ENCODE assay signal across 8 mouse cellular contexts in the genomic region with DNA sequence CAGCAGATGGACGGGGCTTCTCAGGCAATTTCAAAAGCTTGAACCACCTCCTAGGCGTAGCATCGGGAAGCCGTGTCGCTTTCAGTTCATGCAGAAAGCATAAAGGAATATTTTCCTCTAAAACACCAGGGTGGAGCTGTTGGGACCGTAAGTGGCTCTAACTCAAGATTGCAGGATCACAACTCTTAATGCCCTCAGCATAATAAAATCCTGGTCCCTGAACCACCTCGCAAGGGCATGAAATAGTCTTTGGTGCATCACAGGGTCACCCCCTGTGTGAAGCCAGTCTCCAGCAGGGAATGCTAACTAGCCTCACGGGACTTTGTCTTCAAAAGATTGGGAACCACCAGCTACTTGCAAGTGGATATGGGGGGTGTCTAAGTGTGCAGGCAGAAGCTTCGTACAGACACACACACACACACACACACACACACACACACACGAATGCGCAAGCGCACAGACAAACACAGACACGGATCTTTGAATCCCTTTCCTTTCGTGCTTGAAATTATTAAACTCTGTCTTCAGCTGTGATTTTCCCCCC. TPM values are rescaled to one million over a fixed set of nuclear protein-coding genes. Genes with fewer than 3 reads are reported as not detected.
DNase-seq lines count a peak whose midpoint lies in the region; ATAC-seq and TF ChIP-seq lines count a peak whose summit lies in the region.

A gene (minus strand): TSS at position 104 of the 544 bp plus-strand sequence.

- under 1% methylated on average over 14 of the region's 14 CpGs for WGBS in limb, embryonic 14.5 days
- WGBS in midbrain, embryonic 16.5 days: under 1% methylated on average over 14 of the region's 14 CpGs
- 2% methylated on average over 14 of the region's 14 CpGs for WGBS in stomach, embryonic 15.5 days

- DNase-seq in heart, adult 18-20 months: peak; percentile 23 to 53
- no peak for DNase-seq in heart, adult 8-10 months (ENCODE audit: low spot score)
- peak; percentile 29 to 36 for DNase-seq in cerebellum, postnatal 36 days
- DNase-seq in gonadal fat pad, adult 2 months (ENCODE audit: low read depth): no peak
- peak; percentile 32 for DNase-seq in kidney, adult 9 months
- peak; percentile 56 for DNase-seq in limb, embryonic 14.5 days (ENCODE audit: low spot score)

- H3K27ac ChIP-seq in limb, embryonic 14.5 days (replicated peaks; ENCODE audit: low read depth, low read length): peak within 1 kb of the TSS; percentile 44; the same call in 1 of the 2 replicates
- H3K27ac ChIP-seq in midbrain, embryonic 16.5 days (ENCODE audit: low read length): peak within 1 kb of the TSS; percentile 81
- H3K27ac ChIP-seq in stomach, embryonic 15.5 days: peak within 1 kb of the TSS; percentile 83

- H3K27me3 ChIP-seq in limb, embryonic 14.5 days (ENCODE audit: control insufficient read depth, insufficient read depth, low read length): no peaks in the 10 kb centered on the region
- H3K27me3 ChIP-seq in midbrain, embryonic 16.5 days (ENCODE audit: control insufficient read depth, insufficient read depth, low read depth, low read length): no peaks in the 10 kb centered on the region
- H3K27me3 ChIP-seq in stomach, embryonic 15.5 days (replicated peaks): no peaks in the 10 kb centered on the region

- peak within 1 kb of the TSS; percentile 63 for H3K4me2 ChIP-seq in limb, embryonic 14.5 days (replicated peaks; ENCODE audit: low read depth, low read length, severe bottlenecking)
- H3K4me2 ChIP-seq in midbrain, embryonic 16.5 days (ENCODE audit: low read length): peak within 1 kb of the TSS; percentile 83
- H3K4me2 ChIP-seq in stomach, embryonic 15.5 days: peak within 1 kb of the TSS; percentile 68

- TF ChIP-seq POLR2A in limb, embryonic 14.5 days (IDR thresholded peaks at IDR 0.05; ENCODE audit: borderline replicate concordance, extremely low read depth, insufficient read depth, insufficient read length): no peak

- H3K9me3 ChIP-seq in limb, embryonic 14.5 days (ENCODE audit: control insufficient read depth, low read length): no peaks in the 10 kb centered on the region
- no peaks in the 10 kb centered on the region for H3K9me3 ChIP-seq in midbrain, embryonic 16.5 days (replicated peaks; ENCODE audit: control insufficient read depth, low read length, poor library complexity, severe bottlenecking)
- H3K9me3 ChIP-seq in stomach, embryonic 15.5 days: no peaks in the 10 kb centered on the region

- H3K4me3 ChIP-seq in limb, embryonic 14.5 days (replicated peaks; ENCODE audit: low read length): peak within 1 kb of the TSS; percentile 63
- peak within 1 kb of the TSS; percentile 68 for H3K4me3 ChIP-seq in midbrain, embryonic 16.5 days (ENCODE audit: low read depth, low read length)
- H3K4me3 ChIP-seq in stomach, embryonic 15.5 days (replicated peaks): peak within 1 kb of the TSS; percentile 75

- no peaks in the 10 kb centered on the region for H3K36me3 ChIP-seq in limb, embryonic 14.5 days (ENCODE audit: control insufficient read depth, insufficient read depth, low read length)
- no peaks in the 10 kb centered on the region for H3K36me3 ChIP-seq in midbrain, embryonic 16.5 days (ENCODE audit: control insufficient read depth, insufficient read depth, low read length)
- no peaks in the 10 kb centered on the region for H3K36me3 ChIP-seq in stomach, embryonic 15.5 days

- ATAC-seq in limb, embryonic 14.5 days (ENCODE audit: low FRiP score, low read depth): no peak
- no peak for ATAC-seq in midbrain, embryonic 16.5 days
- ATAC-seq in stomach, embryonic 15.5 days (ENCODE audit: insufficient read depth, low FRiP score, low read depth): no peak

- H3K9ac ChIP-seq in limb, embryonic 14.5 days (ENCODE audit: low read depth, low read length, severe bottlenecking): peak within 1 kb of the TSS; percentile 35
- peak within 1 kb of the TSS; percentile 77 for H3K9ac ChIP-seq in midbrain, embryonic 16.5 days (ENCODE audit: low read depth, low read length)
- no peak within 1 kb of the TSS; the same call in 1 of the 2 replicates for H3K9ac ChIP-seq in stomach, embryonic 15.5 days

- peaks cover 10% of the 10 kb centered on the region; the same call in 1 of the 2 replicates for H3K4me1 ChIP-seq in limb, embryonic 14.5 days (ENCODE audit: control insufficient read depth, insufficient read depth, low read length)
- H3K4me1 ChIP-seq in midbrain, embryonic 16.5 days (ENCODE audit: control insufficient read depth, insufficient read depth, low read length): peaks cover 14% of the 10 kb centered on the region; the same call in 1 of the 2 replicates
- no peaks in the 10 kb centered on the region for H3K4me1 ChIP-seq in stomach, embryonic 15.5 days

RNA-seq across cellular contexts. Expression of the gene that starts here (rescaled TPM):
- total RNA-seq in heart, adult 18-20 months (2021): 1 to 10 TPM; 2.3 to 3.5 TPM
- 1 to 10 TPM; 2.2 to 3.1 (median 2.8) TPM for total RNA-seq in heart, adult 8-10 months (2022)
- 23.2 and 29.5 TPM in 2 replicates for polyA plus RNA-seq in gonadal fat pad, adult 2 months (2012; rRNA removed)
- 54.8 and 56.0 TPM in 2 replicates for polyA plus RNA-seq in limb, embryonic 14.5 days (2012; rRNA removed)
- 52.2 and 63.0 TPM in 2 replicates for polyA plus RNA-seq in limb, embryonic 14.5 days (2014; fragmentation: Nextera tagmentation; extraction: Ambion mirVana)
- polyA plus RNA-seq in midbrain, embryonic 16.5 days (2015; fragmentation: Nextera tagmentation; extraction: Ambion mirVana): 28.1 and 35.2 TPM in 2 replicates
- polyA plus RNA-seq in stomach, embryonic 15.5 days (2015; fragmentation: Nextera tagmentation; extraction: Ambion mirVana): 43.4 and 45.4 TPM in 2 replicates

Comparison
In these comparisons a context has a peak if more than half of its experiments do, and no peak if none do; other contexts are left out.
1. DNase-seq: peak in heart, adult 18-20 months (2 of 2), cerebellum, postnatal 36 days (2 of 2), kidney, adult 9 months (single experiment) and limb, embryonic 14.5 days (single experiment); none in heart, adult 8-10 months (single experiment) and gonadal fat pad, adult 2 months (single experiment).
2. Peak in every context shown above with its lines, with median percentiles within 50 percentile points of each other: H3K27ac ChIP-seq, H3K4me2 ChIP-seq and H3K4me3 ChIP-seq.